Mouse (Mus musculus): ENCODE measurements around the gene Dnajb4.

DNA sequence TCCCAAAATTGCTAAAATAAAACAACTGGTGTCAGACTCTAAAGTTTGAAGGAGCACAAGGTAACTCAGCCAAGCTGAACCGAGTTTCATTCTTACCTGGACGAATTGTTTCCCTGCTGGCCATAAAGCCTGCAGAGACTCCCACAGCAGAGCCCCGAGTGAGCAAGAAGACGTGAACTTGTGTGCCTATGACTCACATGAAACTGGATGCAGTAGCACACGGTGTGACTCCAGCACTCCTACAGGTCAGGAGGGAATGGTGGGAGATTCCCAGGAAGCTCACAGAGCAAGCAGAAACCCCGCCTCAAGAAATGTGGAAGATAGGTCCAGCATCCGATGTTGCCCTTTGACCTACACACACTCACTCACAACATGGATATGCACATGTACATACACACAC is 38.2 kb downstream of the Dnajb4 start:
- no peak for TF ChIP-seq FLI1 (IDR thresholded peaks at IDR 0.05; ENCODE audit: low read length)
- no peak for TF ChIP-seq GATA1 (IDR thresholded peaks at IDR 0.05; ENCODE audit: borderline replicate concordance, low read length)

Data from megakaryocyte, embryonic 14.5 days (primary cell).